Mouse (Mus musculus): ENCODE results near the gene Mb. TPM values are rescaled to one million over a fixed set of nuclear protein-coding genes. Genes with fewer than 3 reads are reported as not detected.
A peak's percentile ranks its signal among the peaks of the same experiment; 100 is the strongest.
"Not testable (repeated sequence)": the region's sequence is repeated elsewhere in the genome, so short reads cannot be mapped to it uniquely, and the experiment has no call there.

The Mb gene
- total RNA-seq, 2 experiments from 2014 or later = 0.33 TPM; not detected in 1

- H3K27ac ChIP-seq = peak overlapping the region; percentile 59
- intact Hi-C loops (cut with DNase I) = no loop called here
- DNase-seq (ENCODE audit: extremely low spot score in 1 of 2, low spot score in 2 of 2) = no peak
- no peak overlapping the region for H3K4me3 ChIP-seq
- TF ChIP-seq CTCF (IDR thresholded peaks at IDR 0.05) = no peak
Observed at GRCm38 (mm10) chr15:77079256-77079822, 28.9 kb upstream of the Mb start.

DNA sequence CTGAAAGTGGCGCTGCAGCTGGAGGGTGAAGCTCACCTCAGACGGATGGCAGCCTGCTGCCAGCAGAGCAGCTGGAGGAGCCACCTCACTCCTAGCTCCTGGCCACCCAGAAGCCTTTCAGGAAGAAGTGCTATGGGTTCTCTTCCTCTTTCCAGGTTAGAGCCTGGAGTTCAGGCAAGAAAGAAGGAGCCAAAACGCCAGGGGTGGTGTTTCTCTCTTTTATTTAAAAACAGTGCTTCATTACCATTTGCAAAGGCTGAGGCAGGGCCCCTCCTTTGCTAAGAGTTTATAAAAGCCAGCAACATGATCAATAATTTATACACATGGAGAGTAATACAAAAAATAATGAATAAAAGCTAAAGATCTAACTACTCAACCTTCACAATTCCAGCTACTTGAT lies 28.3 kb upstream of the Mb start:
- DNase-seq (ENCODE audit: extremely low spot score in 1 of 2, low spot score in 2 of 2) = no peak
- intact Hi-C loops (cut with DNase I) = no loop called here
- H3K27ac ChIP-seq = no peak overlapping the region
- no peak for TF ChIP-seq CTCF (IDR thresholded peaks at IDR 0.05)
- H3K4me3 ChIP-seq = no peak overlapping the region

GRCm38 (mm10) chr15:77077906-77078305 lies 27.4 kb upstream of the Mb start:
- intact Hi-C loops (cut with DNase I) = no loop called here
- no peak for TF ChIP-seq CTCF (IDR thresholded peaks at IDR 0.05)
- Histone ChIP-seq H3K4me3 (no peak overlapping the region), H3K27ac (peak overlapping the region; percentile 63)
- no peak for DNase-seq (ENCODE audit: extremely low spot score in 1 of 2, low spot score in 2 of 2)

DNA sequence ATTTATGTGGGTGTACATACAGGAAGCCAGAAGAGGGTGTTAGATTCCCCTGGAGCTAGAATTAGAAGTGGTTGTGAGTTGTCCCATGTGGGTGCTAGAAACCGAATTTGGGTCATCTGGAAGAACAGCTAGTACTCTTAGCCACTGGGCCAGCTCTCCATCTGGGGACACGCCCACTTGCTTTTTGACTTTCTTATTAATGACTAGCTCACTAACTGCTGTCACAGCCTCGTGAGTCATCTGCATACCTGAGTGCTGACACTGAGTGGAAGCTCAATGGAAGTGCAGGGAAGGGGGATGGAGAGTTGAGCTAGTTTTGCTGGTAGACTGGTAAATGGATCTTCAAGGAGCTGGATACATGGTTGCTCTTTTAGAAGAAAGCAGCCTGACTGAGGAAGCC lies 26.1 kb upstream of the Mb start:
- H3K4me3 ChIP-seq = no peak overlapping the region
- DNase-seq (ENCODE audit: extremely low spot score in 1 of 2, low spot score in 2 of 2) = peak in 1 of 2 experiments; percentile 42
- peak overlapping the region; percentile 69 for H3K27ac ChIP-seq
- intact Hi-C loops (cut with DNase I) = no loop called here
- no peak for TF ChIP-seq CTCF (IDR thresholded peaks at IDR 0.05)

DNA sequence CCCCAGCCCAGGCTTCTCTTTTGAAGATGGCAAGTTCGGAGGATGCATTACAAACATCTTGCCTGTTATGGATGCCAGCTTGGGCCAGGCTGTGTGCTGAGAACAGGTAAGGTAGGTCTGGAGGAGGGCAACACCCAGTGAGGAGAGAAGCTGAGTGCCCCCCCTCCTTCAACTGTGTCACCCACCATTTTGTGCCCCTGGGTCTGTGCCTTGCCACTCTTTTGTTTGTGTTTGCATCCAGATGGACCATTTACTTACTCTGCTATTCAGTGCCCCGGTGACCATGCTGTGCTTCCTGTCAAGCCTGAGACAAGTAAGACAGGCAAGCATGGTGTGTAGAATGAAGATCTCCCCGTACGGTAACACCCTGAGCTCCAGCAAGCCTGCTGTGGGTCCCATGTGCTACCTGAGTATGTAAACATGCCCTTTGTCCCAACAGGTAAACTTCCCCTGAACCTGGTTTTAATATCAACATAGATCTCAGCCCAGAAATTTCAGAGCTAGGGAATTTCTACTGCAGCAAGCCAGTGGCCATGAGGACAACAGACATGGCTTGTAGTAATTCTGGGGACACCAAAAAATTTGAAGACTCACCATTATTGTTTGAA lies 22.2 kb upstream of the Mb start:
- Histone ChIP-seq H3K4me3 (no peak overlapping the region), H3K27ac (no peak overlapping the region)
- DNase-seq (ENCODE audit: extremely low spot score in 1 of 2, low spot score in 2 of 2) = no peak
- TF ChIP-seq CTCF (IDR thresholded peaks at IDR 0.05) = no peak
- intact Hi-C loops (cut with DNase I) = no loop called here

DNA sequence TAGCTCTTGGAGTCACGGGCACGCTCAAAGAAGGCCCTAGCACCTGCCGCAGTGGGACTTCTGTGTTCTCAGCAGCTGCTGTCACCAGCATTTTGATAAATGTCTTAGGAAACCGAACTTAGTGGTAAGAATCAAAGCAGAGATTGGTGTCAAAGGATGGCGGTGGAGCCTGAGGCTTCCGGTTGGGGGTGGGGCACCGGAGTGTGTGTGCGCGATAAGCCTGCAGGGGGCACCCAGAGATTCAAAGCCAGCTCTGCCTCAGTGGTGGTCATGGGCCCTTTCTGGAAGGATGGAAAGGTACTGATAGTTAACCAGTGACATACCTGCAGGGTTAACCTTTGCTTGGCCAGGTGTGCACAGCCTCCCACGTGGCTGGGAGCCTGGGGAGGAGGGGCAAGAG lies 21.0 kb upstream of the Mb start:
- peak in 1 of 2 experiments; percentile 45 for DNase-seq (ENCODE audit: extremely low spot score in 1 of 2, low spot score in 2 of 2)
- peak overlapping the region; percentile 42 for H3K27ac ChIP-seq
- no peak overlapping the region for H3K4me3 ChIP-seq
- TF ChIP-seq CTCF (IDR thresholded peaks at IDR 0.05) = peak; percentile 51
- intact Hi-C loops (cut with DNase I) = no loop called here

GRCm38 (mm10) chr15:77070745-77071268 lies 20.3 kb upstream of the Mb start:
- Histone ChIP-seq H3K27ac (peak overlapping the region; percentile 42), H3K4me3 (no peak overlapping the region)
- DNase-seq (ENCODE audit: extremely low spot score in 1 of 2, low spot score in 2 of 2) = no peak
- TF ChIP-seq CTCF (IDR thresholded peaks at IDR 0.05) = no peak
- intact Hi-C loops (cut with DNase I) = no loop called here

- no peak for TF ChIP-seq CTCF (IDR thresholded peaks at IDR 0.05)
- Histone ChIP-seq H3K4me3 (no peak overlapping the region), H3K27ac (peak overlapping the region; percentile 94)
- peak; percentile 35 for DNase-seq (ENCODE audit: extremely low spot score in 1 of 2, low spot score in 2 of 2)
- intact Hi-C loops (cut with DNase I) = loop anchor here (2.0 kb wide), 1 partner anchor 298 kb away; no protein-coding TSS in a partner anchor
Observed at GRCm38 (mm10) chr15:77069019-77069418, 18.5 kb upstream of the Mb start.

DNA sequence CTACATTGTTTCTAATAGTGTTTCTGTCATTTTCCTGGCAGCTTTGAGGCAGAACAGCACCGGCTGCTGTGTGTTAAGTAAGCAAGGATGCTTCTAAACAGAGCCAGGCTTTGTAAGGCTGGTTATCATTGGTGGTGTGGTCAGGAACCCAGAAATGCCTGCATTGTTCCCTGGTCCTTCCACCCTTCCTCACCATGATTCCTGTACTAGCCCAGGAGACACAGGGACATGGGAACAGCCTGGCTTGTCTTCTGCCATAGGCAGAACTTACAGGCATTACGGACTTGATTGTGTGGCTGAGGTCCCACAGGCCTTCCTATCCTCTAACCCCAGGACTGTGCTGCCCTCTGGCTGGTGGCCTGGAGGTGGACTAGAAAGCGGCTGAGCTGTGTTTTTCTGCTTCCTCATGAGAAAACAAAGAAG lies 18.0 kb upstream of the Mb start:
- intact Hi-C loops (cut with DNase I) = loop anchor here (2.0 kb wide), 1 partner anchor 298 kb away; no protein-coding TSS in a partner anchor

DNA sequence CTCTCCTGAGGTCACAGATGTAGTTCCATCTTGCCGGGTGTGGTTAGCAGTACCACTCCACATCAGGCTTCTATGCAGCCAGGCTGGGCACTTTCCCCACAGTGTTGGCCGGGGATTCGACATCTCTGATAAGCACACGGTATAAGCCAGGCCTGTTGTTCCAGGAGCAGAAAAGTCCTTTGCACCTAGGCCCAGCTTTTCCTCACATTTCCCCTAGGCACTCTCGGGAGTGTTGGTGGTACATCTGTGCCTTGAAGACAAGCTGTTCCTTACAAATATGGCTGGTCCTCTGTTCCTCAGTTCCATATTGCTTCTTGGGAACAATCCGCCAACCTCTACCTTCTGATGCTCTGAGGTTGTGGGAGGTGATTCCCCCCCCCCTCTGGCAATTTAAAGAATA lies 15.8 kb upstream of the Mb start:
- H3K4me3 ChIP-seq = no peak overlapping the region
- no peak for TF ChIP-seq CTCF (IDR thresholded peaks at IDR 0.05)
- intact Hi-C loops (cut with DNase I) = loop anchor here (2.0 kb wide), 1 partner anchor 203 kb away; no protein-coding TSS in a partner anchor
- no peak for DNase-seq (ENCODE audit: extremely low spot score in 1 of 2, low spot score in 2 of 2)
- H3K27ac ChIP-seq = peak overlapping the region; percentile 74; the same call in 1 of the 2 replicates

More for the DNA sequence above, 18.0 kb upstream of the Mb start:
- peak overlapping the region; percentile 94 for H3K27ac ChIP-seq
- TF ChIP-seq CTCF (IDR thresholded peaks at IDR 0.05) = peak; percentile 10
- DNase-seq (ENCODE audit: extremely low spot score in 1 of 2, low spot score in 2 of 2) = no peak
- no peak overlapping the region for H3K4me3 ChIP-seq

- TF ChIP-seq CTCF (IDR thresholded peaks at IDR 0.05) = no peak
- H3K27ac ChIP-seq = no peak overlapping the region
- intact Hi-C loops (cut with DNase I) = no loop called here
Observed at GRCm38 (mm10) chr15:77065259-77065852, 14.9 kb upstream of the Mb start.

DNA sequence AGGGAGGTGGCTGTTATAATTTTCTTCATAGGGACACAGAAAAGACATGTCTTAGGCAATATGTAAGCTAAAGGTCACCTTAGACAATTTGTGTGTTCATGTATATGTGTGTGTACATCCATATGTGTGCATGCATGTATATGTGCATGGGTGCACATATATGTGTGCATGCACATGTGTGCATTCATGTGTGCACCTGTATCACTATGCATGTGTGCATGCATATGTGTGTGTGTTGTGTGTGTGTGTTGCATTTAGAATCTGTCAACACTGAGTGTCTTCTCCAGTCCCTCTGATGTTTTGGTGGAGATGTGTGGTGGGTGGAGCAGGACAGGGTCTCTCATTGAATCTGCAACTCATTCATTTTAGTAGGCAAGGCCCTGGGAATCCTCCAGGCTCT lies 12.3 kb upstream of the Mb start:
- no peak for TF ChIP-seq CTCF (IDR thresholded peaks at IDR 0.05)
- H3K27ac ChIP-seq = no peak overlapping the region
- no peak overlapping the region for H3K4me3 ChIP-seq

More at GRCm38 (mm10) chr15:77065259-77065852, 14.9 kb upstream of the Mb start:
- no peak for DNase-seq (ENCODE audit: extremely low spot score in 1 of 2, low spot score in 2 of 2)
- H3K4me3 ChIP-seq = no peak overlapping the region

GRCm38 (mm10) chr15:77059416-77059815 lies 8.9 kb upstream of the Mb start:
- DNase-seq (ENCODE audit: extremely low spot score in 1 of 2, low spot score in 2 of 2); intact Hi-C loops (cut with DNase I); H3K4me3 ChIP-seq; H3K27ac ChIP-seq: not testable (repeated sequence)

More for the DNA sequence above, 12.3 kb upstream of the Mb start:
- intact Hi-C loops (cut with DNase I) = no loop called here
- no peak for DNase-seq (ENCODE audit: extremely low spot score in 1 of 2, low spot score in 2 of 2)
